Mouse (Mus musculus) kidney, adult 2 months (tissue): ENCODE measurements around the gene Fkbp14.

Experiments
- CTCF ChIP-seq: fragments of 200-500 bp; conservative IDR thresholded peaks from 2 replicates; pipeline ENCODE4 v1.5.1; 2011; ENCODE audit warnings: low read depth, mild to moderate bottlenecking, control low read depth, low read length, moderate library complexity, mixed read lengths; ENCODE audit not compliant: insufficient read depth, insufficient read length
- POLR2A ChIP-seq: fragments of 200-500 bp; IDR thresholded peaks from one replicate; pipeline ENCODE4 v1.6.1; 2011; ENCODE audit warnings: low read depth, low read length, control low read depth

DNA sequence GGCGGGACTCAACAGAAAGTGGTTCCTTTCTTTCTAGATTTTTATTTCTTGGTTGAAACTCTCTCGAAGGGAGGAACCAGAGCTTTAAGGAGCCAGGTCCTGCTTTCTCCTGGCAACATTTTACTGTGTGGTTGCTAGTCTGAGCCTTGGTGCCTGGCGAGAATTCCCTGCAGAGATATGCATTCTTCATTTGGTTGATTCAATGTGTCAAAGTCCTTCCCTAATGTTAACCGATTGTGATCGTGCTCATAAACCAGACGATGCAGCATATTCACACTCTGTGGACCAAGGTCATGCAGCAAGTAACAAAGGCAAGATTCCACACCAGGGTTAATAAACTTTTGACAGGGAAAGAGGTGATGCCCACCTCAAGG is 30.6 kb downstream of the Fkbp14 start:
- TF ChIP-seq CTCF, result no peak
- no peak for TF ChIP-seq POLR2A
